Mouse (Mus musculus) neural tube, embryonic 11.5 days (tissue): ENCODE measurements around the gene Dock9. TPM values are rescaled to one million over a fixed set of nuclear protein-coding genes. Genes with fewer than 3 reads are reported as not detected.

Experiments used
- ATAC-seq: fragments of 200-750 bp; cut with Nextera tagmentation; 2 replicates; pipeline ENCODE4 v1.8.0; 2017; ENCODE audit warnings: moderate number of reproducible peaks, mild to moderate bottlenecking, moderate TSS enrichment, moderate library complexity; ENCODE audit not compliant: insufficient read depth, low FRiP score, low TSS enrichment
- DNase-seq: peaks from one replicate; pipeline ENCODE4 v3.0.0-alpha.2; 2015; ENCODE audit warnings: low spot score
- H3K27ac ChIP-seq: fragments of 300-500 bp; sonication (generic); 2 replicates; pipeline ENCODE4 v1.5.1; 2014; ENCODE audit warnings: low read depth, mild to moderate bottlenecking, low read length
- H3K27me3 ChIP-seq: fragments of 300-500 bp; sonication (generic); 2 replicates; pipeline ENCODE4 v1.6.1; 2014; ENCODE audit warnings: mild to moderate bottlenecking, low read length, mixed read lengths; ENCODE audit not compliant: control insufficient read depth, insufficient read depth
- H3K36me3 ChIP-seq: fragments of 300-500 bp; sonication (generic); 2 replicates; pipeline ENCODE4 v1.6.1; 2014; ENCODE audit warnings: mild to moderate bottlenecking, low read length, moderate library complexity, mixed read lengths; ENCODE audit not compliant: control insufficient read depth, insufficient read depth
- H3K4me1 ChIP-seq: fragments of 300-500 bp; sonication (generic); 2 replicates; pipeline ENCODE4 v1.6.1; 2014; ENCODE audit warnings: low read length, mixed read lengths; ENCODE audit not compliant: control insufficient read depth, insufficient read depth
- H3K4me2 ChIP-seq: fragments of 300-500 bp; sonication (generic); 2 replicates; pipeline ENCODE4 v1.6.1; 2014; ENCODE audit warnings: low read depth, mild to moderate bottlenecking, moderate library complexity
- H3K4me3 ChIP-seq: fragments of 300-500 bp; sonication (generic); 2 replicates; pipeline ENCODE4 v1.5.1; 2014; ENCODE audit warnings: low read depth, low read length
- H3K9ac ChIP-seq: fragments of 300-500 bp; sonication (generic); 2 replicates; pipeline ENCODE4 v1.6.1; 2014; ENCODE audit warnings: mild to moderate bottlenecking, low read length
- H3K9me3 ChIP-seq: fragments of 300-500 bp; sonication (generic); 2 replicates; pipeline ENCODE4 v1.6.1; 2016; ENCODE audit warnings: low read length; ENCODE audit not compliant: control insufficient read depth
- WGBS: fragments of 180-500 bp; shearing (Covaris S2); extraction: QIAGEN DNeasy Blood & Tissue Kit; methylation state at CpG from one replicate; pipeline ENCODE4 v1.1.7; 2014; 5-methylcytosine and 5-hydroxymethylcytosine counted together
- polyA plus RNA-seq: library from polyadenylated mRNA; unstranded; fragments of >200 nt; fragmentation: Nextera tagmentation; extraction: Ambion mirVana; gene quantifications from 2 replicates; pipeline ENCODE4 v1.2.1, GENCODE M21; 2014

The Dock9 gene
- polyA plus RNA-seq, 1 experiment from 2014 or later: 4.2 TPM

DNA sequence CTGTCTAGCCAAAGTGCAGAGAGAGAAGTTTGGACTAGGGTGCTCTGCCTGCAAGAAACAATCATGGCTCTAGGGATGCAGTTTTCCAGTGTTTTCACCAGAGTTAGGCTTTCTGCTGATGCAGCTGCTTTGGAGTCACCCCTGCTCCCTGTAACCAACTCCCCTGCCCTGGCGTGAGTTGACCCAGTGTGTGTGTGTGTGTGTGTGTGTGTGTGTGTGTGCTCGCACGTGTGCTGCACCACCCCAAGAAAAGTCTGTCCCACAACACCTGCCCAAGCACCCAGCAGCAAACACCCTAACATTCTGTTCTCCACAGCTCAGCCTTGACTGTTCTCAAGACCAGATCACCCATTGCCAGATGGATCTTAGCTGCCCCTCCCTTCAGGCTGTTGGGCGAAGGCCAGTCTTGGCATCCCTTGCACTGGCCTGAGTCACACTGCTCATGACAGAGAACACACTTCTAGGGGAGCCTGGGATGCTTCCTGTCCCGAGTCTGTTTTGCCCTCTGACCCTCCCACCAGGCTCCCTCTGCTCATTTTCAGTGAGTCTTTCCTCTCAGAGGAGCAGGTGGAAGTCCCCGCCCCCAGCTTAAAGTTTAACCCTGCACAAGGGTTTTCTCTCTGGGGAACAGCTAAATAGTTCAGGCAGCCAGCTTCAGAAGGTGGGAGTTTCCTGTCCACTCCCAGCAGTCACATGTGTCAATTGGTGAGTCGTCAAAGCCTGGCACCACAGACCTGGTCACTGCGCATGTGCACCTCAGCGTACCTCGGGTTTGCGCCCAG is 26.9 kb upstream of the Dock9 start:
- 65% methylated on average over 11 of the region's 11 CpGs for WGBS

DNA sequence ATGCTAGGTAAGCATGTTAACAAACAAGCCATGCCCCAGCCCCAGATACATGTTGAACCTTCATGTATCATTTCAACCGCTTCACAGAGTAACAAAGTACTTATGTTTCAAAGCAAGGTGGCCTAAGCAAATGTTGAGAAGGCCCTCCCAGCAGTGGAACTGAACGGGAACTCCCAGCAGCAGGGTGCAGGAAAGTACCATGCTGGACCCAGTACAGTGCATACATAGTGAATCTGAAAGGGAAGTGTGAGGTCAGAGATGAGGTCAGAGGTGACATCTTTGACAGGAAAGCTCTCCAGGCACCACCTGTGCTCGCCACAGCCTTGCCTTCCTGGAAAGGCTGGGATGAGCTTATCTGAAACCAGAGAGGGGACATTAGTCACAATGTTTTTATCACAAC is 25.4 kb upstream of the Dock9 start:
- ATAC-seq (no peak), DNase-seq (no peak)
- no peak overlapping the region for H3K4me3 ChIP-seq
- H3K27me3 ChIP-seq: no peaks in the 10 kb centered on the region
- WGBS: 71% methylated on average over 3 of the region's 3 CpGs
- no peak overlapping the region for H3K4me2 ChIP-seq
- H3K36me3 ChIP-seq: no peaks in the 10 kb centered on the region
- no peak overlapping the region for H3K9ac ChIP-seq
- no peaks in the 10 kb centered on the region for H3K4me1 ChIP-seq
- H3K9me3 ChIP-seq: no peaks in the 10 kb centered on the region
- H3K27ac ChIP-seq: no peak overlapping the region

More for the DNA sequence above, 26.9 kb upstream of the Dock9 start:
- Histone ChIP-seq H3K4me1 (no peaks in the 10 kb centered on the region), H3K36me3 (no peaks in the 10 kb centered on the region), H3K4me3 (no peak overlapping the region), H3K9me3 (no peaks in the 10 kb centered on the region), H3K9ac (no peak overlapping the region), H3K27me3 (no peaks in the 10 kb centered on the region), H3K4me2 (no peak overlapping the region), H3K27ac (no peak overlapping the region)
- no peak for ATAC-seq
- DNase-seq: no peak

DNA sequence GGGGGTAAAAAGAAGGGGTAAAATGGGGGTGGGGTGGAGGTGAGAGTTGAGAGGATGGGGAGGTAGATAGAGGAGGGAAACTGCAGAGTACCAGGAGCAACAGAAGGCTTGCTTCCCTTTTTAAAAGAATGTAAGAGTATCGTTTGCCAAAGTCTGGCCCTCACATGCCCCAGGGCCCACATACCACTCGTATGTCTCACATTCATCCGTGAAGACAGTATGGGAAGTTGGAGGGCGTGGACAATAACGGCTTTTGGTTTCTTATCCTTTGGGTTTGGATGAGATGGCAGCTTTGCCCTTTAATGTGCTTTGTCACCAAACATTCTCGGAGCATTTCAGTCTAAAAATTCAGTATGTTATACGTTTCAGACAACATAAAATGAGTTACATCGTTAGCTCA is 24.9 kb upstream of the Dock9 start:
- Histone ChIP-seq H3K36me3 (no peaks in the 10 kb centered on the region), H3K27ac (no peak overlapping the region), H3K4me3 (no peak overlapping the region), H3K9me3 (no peaks in the 10 kb centered on the region), H3K4me1 (no peaks in the 10 kb centered on the region), H3K9ac (no peak overlapping the region), H3K27me3 (no peaks in the 10 kb centered on the region), H3K4me2 (no peak overlapping the region)
- 83% methylated on average over 8 of the region's 8 CpGs for WGBS
- DNase-seq: no peak
- ATAC-seq: no peak

DNA sequence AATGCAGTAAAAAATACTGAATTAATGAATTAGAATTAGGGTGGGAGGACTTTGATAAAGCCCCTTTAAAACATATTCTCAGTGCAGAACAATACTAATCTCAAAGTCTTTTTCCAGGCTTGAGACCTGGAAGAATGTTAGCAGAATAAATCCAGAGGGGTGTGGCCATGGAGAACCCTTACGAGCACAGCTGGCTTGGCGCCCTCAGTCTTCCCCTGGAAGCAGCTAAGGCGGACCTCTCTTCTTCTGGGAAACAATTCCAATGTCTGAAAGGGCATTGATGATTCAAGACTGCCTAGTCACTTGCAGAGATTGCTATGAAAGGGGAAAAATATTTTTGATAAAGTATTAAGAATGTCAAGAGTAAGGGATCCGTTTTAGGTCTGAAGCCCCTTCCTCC is 9.2 kb upstream of the Dock9 start:
- no peak for ATAC-seq
- WGBS: 78% methylated on average over 4 of the region's 4 CpGs
- DNase-seq: no peak
- Histone ChIP-seq H3K4me1 (no peaks in the 10 kb centered on the region), H3K4me3 (no peak overlapping the region), H3K9me3 (no peaks in the 10 kb centered on the region), H3K27me3 (no peaks in the 10 kb centered on the region), H3K9ac (no peak overlapping the region), H3K27ac (no peak overlapping the region), H3K36me3 (no peaks in the 10 kb centered on the region), H3K4me2 (no peak overlapping the region)

DNA sequence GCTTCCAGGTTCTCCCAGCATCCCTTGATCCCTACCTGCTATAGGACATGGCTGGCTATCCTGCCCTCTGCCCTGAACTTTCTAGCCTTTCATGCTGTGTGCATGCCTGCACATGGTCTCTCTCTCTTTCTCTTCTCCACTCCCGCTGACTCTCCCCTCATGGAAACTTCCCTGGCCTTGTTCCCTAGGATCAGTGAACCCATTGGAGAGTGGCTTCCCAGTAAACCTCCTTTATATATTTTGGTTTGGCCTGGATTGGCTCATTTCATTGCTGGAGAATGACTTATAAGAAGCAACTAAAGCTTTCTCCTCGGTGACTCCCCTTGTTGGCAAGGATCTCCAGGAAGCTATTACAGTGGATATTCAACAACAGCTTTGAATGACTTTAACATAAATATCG is 8.7 kb upstream of the Dock9 start:
- H3K36me3 ChIP-seq: no peaks in the 10 kb centered on the region
- no peak for ATAC-seq
- no peaks in the 10 kb centered on the region for H3K9me3 ChIP-seq
- no peak overlapping the region for H3K9ac ChIP-seq
- 81% methylated on average over 3 of the region's 3 CpGs for WGBS
- no peaks in the 10 kb centered on the region for H3K4me1 ChIP-seq
- H3K4me2 ChIP-seq: no peak overlapping the region
- H3K27ac ChIP-seq: no peak overlapping the region
- no peaks in the 10 kb centered on the region for H3K27me3 ChIP-seq
- H3K4me3 ChIP-seq: no peak overlapping the region
- DNase-seq: no peak

DNA sequence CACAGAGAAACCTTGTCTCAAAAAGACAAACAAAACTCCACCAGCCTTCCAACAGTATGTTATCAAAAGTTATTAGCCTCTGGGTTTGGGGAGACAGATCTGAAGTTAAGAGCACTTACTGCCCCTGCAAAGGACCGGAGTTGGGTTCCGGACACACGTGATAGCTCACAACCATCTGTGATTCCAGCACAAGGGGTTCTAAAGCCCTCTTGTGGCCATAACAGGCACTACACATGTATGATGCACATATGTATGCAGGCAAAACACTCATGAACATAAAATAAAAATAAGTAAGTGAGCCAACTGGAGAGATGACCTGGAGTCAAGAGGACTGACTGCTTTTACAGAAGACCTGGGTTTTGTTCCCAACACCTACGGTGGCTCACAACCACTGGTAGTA is 6.8 kb upstream of the Dock9 start:
- H3K9me3 ChIP-seq: no peaks in the 10 kb centered on the region
- ATAC-seq (no peak), DNase-seq (no peak)
- H3K9ac ChIP-seq: no peak overlapping the region
- 83% methylated on average over 4 of the region's 4 CpGs for WGBS
- H3K27ac ChIP-seq: no peak overlapping the region
- H3K4me1 ChIP-seq: no peaks in the 10 kb centered on the region
- no peaks in the 10 kb centered on the region for H3K36me3 ChIP-seq
- no peaks in the 10 kb centered on the region for H3K27me3 ChIP-seq
- no peak overlapping the region for H3K4me2 ChIP-seq
- no peak overlapping the region for H3K4me3 ChIP-seq

DNA sequence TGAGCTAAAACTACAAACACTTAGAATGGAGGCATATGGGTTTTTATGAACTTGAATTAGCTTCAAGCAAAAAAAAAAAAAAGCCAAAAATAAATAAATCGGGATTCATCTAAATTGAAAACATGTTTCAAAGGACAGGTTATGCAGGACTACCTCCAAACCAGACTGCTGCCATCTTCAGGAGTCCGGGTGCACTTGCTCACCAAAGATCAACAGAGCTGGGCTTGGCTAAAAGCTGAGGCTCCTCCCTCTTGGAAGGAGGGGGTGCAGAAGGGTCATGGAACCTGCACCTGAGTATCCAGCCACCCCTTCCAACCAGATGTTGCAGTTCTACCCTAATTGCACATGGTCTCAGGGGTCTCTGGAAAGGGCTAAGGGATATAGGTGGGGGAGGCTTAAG is 3.3 kb upstream of the Dock9 start:
- Histone ChIP-seq H3K9ac (no peak overlapping the region), H3K36me3 (no peaks in the 10 kb centered on the region), H3K9me3 (no peaks in the 10 kb centered on the region), H3K27me3 (peaks cover 11% of the 10 kb centered on the region), H3K4me3 (no peak overlapping the region), H3K4me1 (no peaks in the 10 kb centered on the region), H3K27ac (no peak overlapping the region), H3K4me2 (no peak overlapping the region)
- WGBS: 26% methylated on average over 2 of the region's 2 CpGs
- ATAC-seq (no peak), DNase-seq (no peak)

DNA sequence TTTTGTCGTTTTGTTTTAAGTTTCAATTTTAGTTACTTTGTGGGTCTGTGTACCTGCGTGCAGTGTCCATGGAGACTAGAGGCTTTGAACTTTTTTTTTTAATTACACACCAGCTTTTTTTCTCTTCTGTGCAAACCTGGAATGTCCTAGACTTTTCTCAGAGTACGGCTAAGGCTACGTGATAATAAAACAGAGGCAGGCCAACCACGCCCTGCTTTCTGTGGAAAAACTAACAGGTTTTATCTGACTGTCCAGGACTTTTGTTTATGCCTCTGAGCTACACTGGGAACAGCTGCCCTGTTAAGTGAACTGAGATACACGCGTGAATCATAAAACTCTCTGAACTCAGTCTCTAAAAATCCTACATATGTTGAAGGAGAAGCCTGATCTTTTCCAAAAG is 1.5 kb upstream of the Dock9 start:
- Histone ChIP-seq H3K27me3 (peaks cover 16% of the 10 kb centered on the region), H3K27ac (no peak overlapping the region), H3K9me3 (no peaks in the 10 kb centered on the region), H3K4me2 (no peak overlapping the region), H3K4me3 (no peak overlapping the region), H3K9ac (no peak overlapping the region), H3K4me1 (no peaks in the 10 kb centered on the region), H3K36me3 (no peaks in the 10 kb centered on the region)
- DNase-seq (no peak), ATAC-seq (no peak)
- 79% methylated on average over 7 of the region's 7 CpGs for WGBS

DNA sequence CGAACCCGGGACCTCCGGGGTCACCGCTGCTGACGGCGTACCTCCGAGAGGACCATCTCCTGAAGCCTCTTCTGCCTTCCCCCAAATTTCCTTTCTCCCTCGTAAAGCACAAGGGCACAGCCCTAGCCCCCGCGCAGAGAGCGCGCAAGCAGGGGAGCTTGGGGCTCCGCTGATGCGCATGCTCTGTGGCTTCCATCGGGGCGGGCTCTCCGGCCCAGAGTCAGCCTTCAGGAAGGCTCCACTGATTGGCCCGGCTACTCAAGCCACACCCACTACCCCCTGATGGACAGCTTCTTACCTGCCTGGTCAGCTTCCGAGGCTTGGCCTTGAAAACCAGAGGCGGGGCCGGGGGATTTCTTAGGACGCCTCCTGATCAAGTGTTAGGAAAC is 768 bp upstream of the Dock9 start:
- H3K4me2 ChIP-seq: peak overlapping the region; percentile 97
- H3K27me3 ChIP-seq: peaks cover 16% of the 10 kb centered on the region
- H3K4me1 ChIP-seq: no peaks in the 10 kb centered on the region
- ATAC-seq: peak; percentile 92
- 0% methylated on average over 22 of the region's 22 CpGs for WGBS
- peak; percentile 91 for DNase-seq
- H3K4me3 ChIP-seq: peak overlapping the region; percentile 69
- peak overlapping the region; percentile 53 for H3K9ac ChIP-seq
- H3K9me3 ChIP-seq: no peaks in the 10 kb centered on the region
- no peaks in the 10 kb centered on the region for H3K36me3 ChIP-seq
- H3K27ac ChIP-seq: peak overlapping the region; percentile 44; the same call in 1 of the 2 replicates
